Mouse (Mus musculus) C2C12 (cell line): ENCODE measurements around the gene Kcnh6.

Source experiments
- CTCF ChIP-seq: IDR thresholded peaks from one replicate; pipeline ENCODE4 v1.5.1; 2011; ENCODE audit not compliant: control insufficient read depth, insufficient read depth, insufficient read length
- MYOD1 ChIP-seq: IDR thresholded peaks from one replicate; pipeline ENCODE4 v1.6.1; 2011; ENCODE audit warnings: low read depth; ENCODE audit not compliant: control insufficient read depth, insufficient read length
- USF1 ChIP-seq: IDR thresholded peaks from one replicate; pipeline ENCODE4 v1.6.1; 2011; ENCODE audit warnings: low read depth, mild to moderate bottlenecking, control low read depth, moderate library complexity

GRCm38 (mm10) chr11:106004576-106004975 is 3.3 kb upstream of the Kcnh6 start:
- TF ChIP-seq CTCF = no peak
- no peak for TF ChIP-seq MYOD1
- no peak for TF ChIP-seq USF1
